Mouse (Mus musculus) midbrain, embryonic 16.5 days (tissue): Measurements from ENCODE around the gene Ppp2r5c. TPM values are rescaled to one million over a fixed set of nuclear protein-coding genes. Genes with fewer than 3 reads are reported as not detected.

Source experiments
- ATAC-seq: fragments of 200-750 bp; cut with Nextera tagmentation; 2 replicates; pipeline ENCODE4 v1.8.0; 2017; ENCODE audit warnings: moderate TSS enrichment
- H3K27ac ChIP-seq: fragments of 300-500 bp; sonication (generic); 2 replicates; pipeline ENCODE4 v1.5.1; 2014; ENCODE audit warnings: mild to moderate bottlenecking, low read length, mixed read lengths
- H3K27me3 ChIP-seq: fragments of 300-500 bp; sonication (generic); 2 replicates; pipeline ENCODE4 v1.6.1; 2014; ENCODE audit warnings: low read depth, low read length, mixed read lengths; ENCODE audit not compliant: control insufficient read depth, insufficient read depth
- H3K36me3 ChIP-seq: fragments of 300-500 bp; sonication (generic); 2 replicates; pipeline ENCODE4 v1.6.1; 2014; ENCODE audit warnings: mild to moderate bottlenecking, low read length, moderate library complexity, mixed read lengths; ENCODE audit not compliant: control insufficient read depth, insufficient read depth
- H3K4me1 ChIP-seq: fragments of 300-500 bp; sonication (generic); 2 replicates; pipeline ENCODE4 v1.6.1; 2014; ENCODE audit warnings: mild to moderate bottlenecking, low read length, mixed read lengths; ENCODE audit not compliant: control insufficient read depth, insufficient read depth
- H3K4me2 ChIP-seq: fragments of 300-500 bp; sonication (generic); 2 replicates; pipeline ENCODE4 v1.6.1; 2014; ENCODE audit warnings: mild to moderate bottlenecking, low read length, mixed read lengths
- H3K4me3 ChIP-seq: fragments of 300-500 bp; sonication (generic); 2 replicates; pipeline ENCODE4 v1.5.1; 2014; ENCODE audit warnings: low read depth, mild to moderate bottlenecking, low read length, moderate library complexity, mixed read lengths
- H3K9ac ChIP-seq: fragments of 300-500 bp; sonication (generic); 2 replicates; pipeline ENCODE4 v1.6.1; 2014; ENCODE audit warnings: low read depth, low read length, mixed read lengths
- H3K9me3 ChIP-seq: fragments of 300-500 bp; sonication (generic); replicated peaks from 2 replicates; pipeline ENCODE4 v1.6.1; 2014; ENCODE audit warnings: mild to moderate bottlenecking, low read length, mixed read lengths; ENCODE audit not compliant: control insufficient read depth, poor library complexity, severe bottlenecking
- WGBS: fragments of 180-500 bp; shearing (Covaris S2); extraction: QIAGEN DNeasy Blood & Tissue Kit; methylation state at CpG from one replicate; pipeline ENCODE4 v1.1.7; 2014; 5-methylcytosine and 5-hydroxymethylcytosine counted together
- polyA plus RNA-seq: library from polyadenylated mRNA; unstranded; fragments of >200 nt; fragmentation: Nextera tagmentation; extraction: Ambion mirVana; gene quantifications from 2 replicates; pipeline ENCODE4 v1.2.1, GENCODE M21; 2015

The Ppp2r5c gene
- polyA plus RNA-seq, 1 experiment from 2014 or later: 144 TPM

DNA sequence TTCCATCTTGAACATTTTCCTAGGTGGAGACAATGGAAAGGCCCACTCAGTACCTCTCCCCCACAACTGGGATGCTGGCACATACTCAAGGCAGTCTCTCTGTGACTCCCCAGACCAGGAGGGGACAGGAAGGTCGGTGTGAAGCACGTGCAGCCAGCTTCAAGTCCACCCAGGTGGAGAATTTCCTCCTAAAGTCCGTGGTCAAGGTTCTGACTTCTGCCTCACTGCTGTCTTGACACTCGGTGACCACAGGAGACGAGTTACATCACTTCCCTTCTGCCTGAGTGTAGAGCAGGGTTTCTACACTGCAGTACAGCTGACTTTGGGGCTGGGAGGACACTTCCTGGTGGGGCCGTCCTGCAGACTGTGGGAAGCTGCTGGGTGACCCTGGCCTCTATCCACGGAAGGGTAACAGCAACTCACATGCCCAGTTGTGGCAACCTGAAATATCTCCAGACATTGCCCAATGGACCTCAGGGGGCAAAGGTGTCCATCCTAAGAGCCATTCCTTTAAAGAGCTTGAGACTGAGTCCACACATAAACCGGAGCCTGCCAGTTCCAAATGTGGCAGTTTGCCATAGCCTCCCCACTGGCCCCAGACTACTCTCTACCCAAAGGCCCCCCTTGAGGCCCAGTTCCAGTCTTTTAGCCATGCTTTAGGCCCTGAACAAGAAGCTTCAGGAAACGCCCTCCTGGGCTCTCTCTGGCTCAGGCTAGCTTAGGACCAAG is 10.1 kb upstream of the Ppp2r5c start:
- Histone ChIP-seq H3K27ac (no peak overlapping the region), H3K9ac (no peak overlapping the region), H3K27me3 (no peaks in the 10 kb centered on the region), H3K9me3 (no peaks in the 10 kb centered on the region), H3K4me2 (no peak overlapping the region), H3K4me1 (no peaks in the 10 kb centered on the region), H3K4me3 (no peak overlapping the region), H3K36me3 (no peaks in the 10 kb centered on the region)
- no peak for ATAC-seq
- 68% methylated on average over 9 of the region's 9 CpGs for WGBS

- Histone ChIP-seq H3K9me3 (no peaks in the 10 kb centered on the region), H3K4me1 (no peaks in the 10 kb centered on the region), H3K4me2 (no peak overlapping the region), H3K9ac (no peak overlapping the region), H3K27ac (no peak overlapping the region), H3K36me3 (no peaks in the 10 kb centered on the region), H3K4me3 (no peak overlapping the region), H3K27me3 (no peaks in the 10 kb centered on the region)
- no peak for ATAC-seq
- WGBS: 60% methylated on average over 7 of the region's 7 CpGs
Observed at GRCm38 (mm10) chr12:110437367-110437703, 9.6 kb upstream of the Ppp2r5c start.

DNA sequence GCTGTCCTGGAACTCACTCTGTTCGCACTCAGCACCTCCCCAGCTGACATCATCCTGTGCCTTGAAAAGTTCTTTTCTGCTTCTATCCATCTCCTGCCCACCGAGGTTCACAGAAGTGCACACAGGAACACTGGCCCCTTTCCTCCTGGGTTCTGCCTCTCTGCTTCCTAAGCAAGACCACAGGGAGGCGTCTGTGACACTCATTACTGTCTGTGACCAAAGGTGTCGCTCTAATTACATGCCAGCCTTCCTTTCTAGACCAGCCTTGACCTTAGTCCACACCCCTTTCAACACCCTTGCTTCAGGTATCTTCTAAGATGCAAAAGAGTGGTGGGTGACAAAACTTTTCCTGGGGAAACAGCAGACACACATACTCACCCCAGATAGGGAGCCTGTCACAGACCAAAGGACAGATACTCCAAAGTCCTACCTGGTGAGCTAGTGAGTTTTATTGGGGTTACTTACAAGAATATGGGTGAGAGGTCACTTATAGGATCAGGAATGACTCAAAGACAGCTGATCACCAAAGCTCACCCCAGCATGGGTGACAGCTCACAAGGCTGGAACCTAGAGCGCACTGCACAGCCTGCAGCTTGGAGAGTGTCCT is 8.4 kb upstream of the Ppp2r5c start:
- Histone ChIP-seq H3K9me3 (no peaks in the 10 kb centered on the region), H3K4me2 (no peak overlapping the region), H3K27me3 (no peaks in the 10 kb centered on the region), H3K4me3 (no peak overlapping the region), H3K27ac (no peak overlapping the region), H3K4me1 (no peaks in the 10 kb centered on the region), H3K36me3 (no peaks in the 10 kb centered on the region), H3K9ac (no peak overlapping the region)
- 51% methylated on average over 5 of the region's 5 CpGs for WGBS
- ATAC-seq: no peak

- Histone ChIP-seq H3K4me1 (0 out of 2 replicates have a peak, but pooled peaks cover 6% of the 10 kb centered on the region), H3K4me2 (no peak overlapping the region), H3K27me3 (no peaks in the 10 kb centered on the region), H3K36me3 (no peaks in the 10 kb centered on the region), H3K27ac (no peak overlapping the region), H3K9ac (no peak overlapping the region), H3K9me3 (no peaks in the 10 kb centered on the region), H3K4me3 (no peak overlapping the region)
- 92% methylated on average over 2 of the region's 2 CpGs for WGBS
- no peak for ATAC-seq
Observed at GRCm38 (mm10) chr12:110442238-110442637, 4.7 kb upstream of the Ppp2r5c start.

DNA sequence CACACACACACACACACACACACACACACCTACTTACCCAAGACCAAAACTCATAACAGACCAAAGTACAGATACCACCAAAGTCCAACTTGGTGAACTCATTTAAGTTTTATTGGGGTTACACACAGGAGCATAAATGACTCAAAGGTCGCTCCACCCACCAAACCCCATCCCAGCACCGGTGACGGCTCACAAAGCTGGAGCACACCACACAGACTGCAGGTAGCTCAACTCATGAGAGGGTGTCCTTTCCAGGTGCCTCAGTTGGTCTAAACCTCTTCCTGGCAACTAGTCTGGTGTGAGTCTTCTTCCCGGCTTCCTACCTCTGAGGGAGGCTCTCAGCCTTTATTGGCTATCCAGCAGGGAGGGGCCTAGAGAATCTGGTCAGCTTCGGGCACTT is 2.4 kb upstream of the Ppp2r5c start:
- no peak overlapping the region for H3K27ac ChIP-seq
- H3K4me1 ChIP-seq: peaks cover 19% of the 10 kb centered on the region
- H3K9ac ChIP-seq: no peak overlapping the region
- WGBS: 70% methylated on average over 5 of the region's 5 CpGs
- H3K4me3 ChIP-seq: no peak overlapping the region
- no peak overlapping the region for H3K4me2 ChIP-seq
- ATAC-seq: no peak
- no peaks in the 10 kb centered on the region for H3K36me3 ChIP-seq
- H3K9me3 ChIP-seq: no peaks in the 10 kb centered on the region
- H3K27me3 ChIP-seq: no peaks in the 10 kb centered on the region

DNA sequence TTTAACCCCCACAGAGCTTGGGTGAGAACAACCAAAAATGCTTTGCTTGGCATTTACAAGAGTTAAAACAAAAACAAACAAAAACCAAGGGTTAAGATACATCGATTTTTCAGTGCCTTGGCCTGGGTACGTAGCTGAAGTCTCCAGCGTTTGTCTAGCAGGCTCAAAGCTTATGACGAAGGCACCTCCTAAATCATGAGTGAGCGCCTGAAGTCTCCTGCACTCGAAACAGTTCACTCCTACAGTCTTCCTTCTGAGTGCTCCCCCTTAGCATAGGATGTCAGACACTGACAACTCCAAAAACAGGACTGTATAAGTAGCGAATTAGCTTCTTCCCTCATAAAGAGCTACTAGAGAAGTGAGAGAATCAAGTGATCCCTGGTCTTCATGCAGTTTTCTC is 1.1 kb upstream of the Ppp2r5c start:
- H3K9me3 ChIP-seq: no peaks in the 10 kb centered on the region
- H3K4me1 ChIP-seq: peaks cover 19% of the 10 kb centered on the region
- peak overlapping the region; percentile 81 for H3K4me2 ChIP-seq
- H3K4me3 ChIP-seq: peak overlapping the region; percentile 94
- H3K9ac ChIP-seq: peak overlapping the region; percentile 66
- 43% methylated on average over 7 of the region's 7 CpGs for WGBS
- no peaks in the 10 kb centered on the region for H3K27me3 ChIP-seq
- H3K27ac ChIP-seq: peak overlapping the region; percentile 94
- no peak for ATAC-seq
- no peaks in the 10 kb centered on the region for H3K36me3 ChIP-seq

- Histone ChIP-seq H3K27me3 (no peaks in the 10 kb centered on the region), H3K9ac (peak overlapping the region; percentile 90), H3K4me2 (peak overlapping the region; percentile 74), H3K9me3 (no peaks in the 10 kb centered on the region), H3K4me3 (peak overlapping the region; percentile 94), H3K27ac (peak overlapping the region; percentile 94), H3K4me1 (peaks cover 19% of the 10 kb centered on the region), H3K36me3 (no peaks in the 10 kb centered on the region)
- peak; percentile 61 for ATAC-seq
- WGBS: under 1% methylated on average over 30 of the region's 39 CpGs
Observed at GRCm38 (mm10) chr12:110447306-110447705, 386 bp downstream of the Ppp2r5c start.

GRCm38 (mm10) chr12:110448767-110449166 is 1.8 kb downstream of the Ppp2r5c start:
- H3K27me3 ChIP-seq: no peaks in the 10 kb centered on the region
- no peak overlapping the region for H3K4me2 ChIP-seq
- H3K4me1 ChIP-seq: peaks cover 19% of the 10 kb centered on the region
- H3K9me3 ChIP-seq: no peaks in the 10 kb centered on the region
- H3K36me3 ChIP-seq: no peaks in the 10 kb centered on the region
- no peak overlapping the region for H3K4me3 ChIP-seq
- no peak overlapping the region for H3K27ac ChIP-seq
- no peak for ATAC-seq
- no peak overlapping the region for H3K9ac ChIP-seq
- WGBS: 52% methylated on average over 10 of the region's 10 CpGs

DNA sequence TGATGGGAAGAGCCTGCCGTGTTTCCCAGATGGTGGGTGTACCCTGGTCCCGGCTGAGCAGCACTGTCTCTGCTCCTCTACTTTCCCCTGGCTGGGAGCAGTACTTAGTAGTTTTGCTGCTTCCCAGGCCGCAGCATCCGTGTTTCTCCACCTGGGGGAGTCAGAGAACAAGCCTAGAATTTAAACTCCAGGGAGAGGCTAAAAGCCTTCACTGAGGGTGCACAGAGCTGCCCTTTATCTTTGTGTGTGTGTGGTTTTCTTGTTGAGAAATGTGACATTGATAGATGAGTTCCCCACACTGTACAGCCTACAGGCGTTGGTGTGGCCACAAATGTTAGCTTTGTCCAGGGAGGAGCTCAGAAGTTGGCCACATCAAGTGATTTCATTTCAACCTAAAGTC is 7.3 kb downstream of the Ppp2r5c start:
- Histone ChIP-seq H3K4me3 (no peak overlapping the region), H3K4me1 (no peaks in the 10 kb centered on the region), H3K27me3 (no peaks in the 10 kb centered on the region), H3K27ac (no peak overlapping the region), H3K9ac (no peak overlapping the region), H3K36me3 (no peaks in the 10 kb centered on the region), H3K9me3 (no peaks in the 10 kb centered on the region), H3K4me2 (no peak overlapping the region)
- 18% methylated on average over 5 of the region's 5 CpGs for WGBS
- no peak for ATAC-seq
